Mouse (Mus musculus) small intestine, adult 2 months (tissue): ENCODE measurements at regions not wholly inside any gene's neighbourhood (a gene's known extent, or its start where the extent isn't known, plus 50 kb on each side); places are given as distances from the start of the nearest gene placed in this dataset.
A peak's percentile ranks its signal among the peaks of the same experiment; 100 is the strongest.

Experiments used
- H3K27ac ChIP-seq: fragments of 200-500 bp; 2 replicates; pipeline ENCODE4 v1.5.1; 2012; ENCODE audit warnings: low read depth, low read length, control low read depth, inconsistent platforms; ENCODE audit not compliant: insufficient read depth
- H3K27me3 ChIP-seq: fragments of 200-500 bp; 2 replicates; pipeline ENCODE4 v1.6.1; 2012; ENCODE audit warnings: mild to moderate bottlenecking, moderate library complexity, low read length, inconsistent platforms; ENCODE audit not compliant: control insufficient read depth, insufficient read depth
- H3K36me3 ChIP-seq: fragments of 200-500 bp; 2 replicates; pipeline ENCODE4 v1.6.1; 2012; ENCODE audit warnings: mild to moderate bottlenecking, low read length, control low read depth, inconsistent platforms; ENCODE audit not compliant: control insufficient read depth, insufficient read depth
- H3K4me1 ChIP-seq: fragments of 200-500 bp; 2 replicates; pipeline ENCODE4 v1.6.1; 2012; ENCODE audit warnings: low read length, inconsistent platforms, mixed read lengths; ENCODE audit not compliant: control insufficient read depth, insufficient read depth, insufficient read length
- H3K4me3 ChIP-seq: fragments of 200-500 bp; 2 replicates; pipeline ENCODE4 v1.5.1; 2012; ENCODE audit warnings: low read depth, mild to moderate bottlenecking, control low read depth, inconsistent platforms, low read length, moderate library complexity
- CTCF ChIP-seq: fragments of 200-500 bp; IDR thresholded peaks from 2 replicates; pipeline ENCODE4 v1.5.1; 2012; ENCODE audit warnings: low read depth, mild to moderate bottlenecking, control low read depth, inconsistent platforms, low read length, moderate library complexity, mixed read lengths; ENCODE audit not compliant: insufficient replicate concordance, insufficient read length; ENCODE audit errors: extremely low read depth
- POLR2A ChIP-seq: fragments of 200-500 bp; IDR thresholded peaks from 2 replicates; pipeline ENCODE4 v1.6.1; 2012; ENCODE audit warnings: low read depth, mild to moderate bottlenecking, control low read depth, inconsistent platforms, low read length, moderate library complexity
- WGBS: fragments of 180-500 bp; shearing (Covaris S2); methylation state at CpG from one replicate; pipeline ENCODE4 v1.1.7; 2018; 5-methylcytosine and 5-hydroxymethylcytosine counted together

- Histone ChIP-seq H3K4me3 (no peak overlapping the region), H3K4me1 (no peaks in the 10 kb centered on the region), H3K27ac (no peak overlapping the region), H3K36me3 (no peaks in the 10 kb centered on the region), H3K27me3 (no peaks in the 10 kb centered on the region)
- TF ChIP-seq CTCF (peak; percentile 39; the same call in 1 of the 2 replicates), POLR2A (no peak)
- WGBS, result 56% methylated on average over 8 of the region's 8 CpGs
Observed at GRCm38 (mm10) chr3:129429161-129430111, 96.9 kb upstream of the Enpep start.

- no peaks in the 10 kb centered on the region for H3K4me1 ChIP-seq
- no peaks in the 10 kb centered on the region for H3K27me3 ChIP-seq
- H3K36me3 ChIP-seq, result no peaks in the 10 kb centered on the region
- TF ChIP-seq CTCF, result no peak
- no peak for TF ChIP-seq POLR2A
- 66% methylated on average over 11 of the region's 11 CpGs for WGBS
- no peak overlapping the region for H3K4me3 ChIP-seq
- H3K27ac ChIP-seq, result no peak overlapping the region
Observed at GRCm38 (mm10) chr3:129434056-129434455, 98.1 kb upstream of the Elovl6 start.

- WGBS, result 45% methylated on average over 6 of the region's 6 CpGs
- Histone ChIP-seq H3K27ac (no peak overlapping the region), H3K4me3 (no peak overlapping the region), H3K4me1 (no peaks in the 10 kb centered on the region), H3K27me3 (no peaks in the 10 kb centered on the region), H3K36me3 (no peaks in the 10 kb centered on the region)
- no peak for TF ChIP-seq POLR2A
- no peak for TF ChIP-seq CTCF
Observed at GRCm38 (mm10) chr3:129437687-129438086, 94.5 kb upstream of the Elovl6 start.

GRCm38 (mm10) chr3:129442756-129443155 is 89.4 kb upstream of the Elovl6 start:
- no peak for TF ChIP-seq CTCF
- no peak for TF ChIP-seq POLR2A

GRCm38 (mm10) chr3:129444221-129444620 is 87.9 kb upstream of the Elovl6 start:
- H3K4me3 ChIP-seq, result no peak overlapping the region
- H3K27ac ChIP-seq, result no peak overlapping the region
- WGBS, result 96% methylated on average over 3 of the region's 3 CpGs
- TF ChIP-seq POLR2A (no peak), CTCF (no peak)
- no peaks in the 10 kb centered on the region for H3K36me3 ChIP-seq
- H3K4me1 ChIP-seq, result no peaks in the 10 kb centered on the region
- no peaks in the 10 kb centered on the region for H3K27me3 ChIP-seq

More at GRCm38 (mm10) chr3:129442756-129443155, 89.4 kb upstream of the Elovl6 start:
- no peak overlapping the region for H3K27ac ChIP-seq
- no peaks in the 10 kb centered on the region for H3K4me1 ChIP-seq
- H3K36me3 ChIP-seq, result no peaks in the 10 kb centered on the region
- H3K27me3 ChIP-seq, result no peaks in the 10 kb centered on the region
- H3K4me3 ChIP-seq, result no peak overlapping the region
- WGBS, result 69% methylated on average over 5 of the region's 5 CpGs

- WGBS, result 81% methylated on average over 6 of the region's 6 CpGs
- Histone ChIP-seq H3K4me1 (no peaks in the 10 kb centered on the region), H3K36me3 (no peaks in the 10 kb centered on the region), H3K27ac (no peak overlapping the region), H3K27me3 (no peaks in the 10 kb centered on the region), H3K4me3 (no peak overlapping the region)
- TF ChIP-seq POLR2A, result no peak
- TF ChIP-seq CTCF, result no peak
Observed at GRCm38 (mm10) chr3:129445961-129446360, 86.2 kb upstream of the Elovl6 start.

- Histone ChIP-seq H3K36me3 (no peaks in the 10 kb centered on the region), H3K27ac (no peak overlapping the region), H3K4me3 (no peak overlapping the region), H3K27me3 (no peaks in the 10 kb centered on the region), H3K4me1 (no peaks in the 10 kb centered on the region)
- WGBS, result 83% methylated on average over 4 of the region's 4 CpGs
- TF ChIP-seq CTCF, result no peak
- no peak for TF ChIP-seq POLR2A
Observed at GRCm38 (mm10) chr3:129449928-129450327, 82.2 kb upstream of the Elovl6 start.
